Mouse (Mus musculus): ENCODE measurements around the gene Gabrb3. TPM values are rescaled to one million over a fixed set of nuclear protein-coding genes. Genes with fewer than 3 reads are reported as not detected.

Gene Gabrb3
- polyA plus RNA-seq, 1 experiment from 2014 or later: 2.1 TPM

GRCm38 (mm10) chr7:57538565-57538964, 119.1 kb downstream of the Gabrb3 start:
- no peak overlapping the region for H3K4me2 ChIP-seq
- no peak for ATAC-seq (ENCODE audit: insufficient read depth, low FRiP score, low read depth)
- H3K27me3 ChIP-seq (replicated peaks): no peaks in the 10 kb centered on the region
- H3K36me3 ChIP-seq: no peaks in the 10 kb centered on the region
- WGBS: 20% methylated on average over 7 of the region's 7 CpGs
- H3K27ac ChIP-seq: no peak overlapping the region
- no peak overlapping the region for H3K4me3 ChIP-seq (replicated peaks)
- H3K9ac ChIP-seq: no peak overlapping the region
- no peaks in the 10 kb centered on the region for H3K4me1 ChIP-seq
- H3K9me3 ChIP-seq: no peaks in the 10 kb centered on the region

DNA sequence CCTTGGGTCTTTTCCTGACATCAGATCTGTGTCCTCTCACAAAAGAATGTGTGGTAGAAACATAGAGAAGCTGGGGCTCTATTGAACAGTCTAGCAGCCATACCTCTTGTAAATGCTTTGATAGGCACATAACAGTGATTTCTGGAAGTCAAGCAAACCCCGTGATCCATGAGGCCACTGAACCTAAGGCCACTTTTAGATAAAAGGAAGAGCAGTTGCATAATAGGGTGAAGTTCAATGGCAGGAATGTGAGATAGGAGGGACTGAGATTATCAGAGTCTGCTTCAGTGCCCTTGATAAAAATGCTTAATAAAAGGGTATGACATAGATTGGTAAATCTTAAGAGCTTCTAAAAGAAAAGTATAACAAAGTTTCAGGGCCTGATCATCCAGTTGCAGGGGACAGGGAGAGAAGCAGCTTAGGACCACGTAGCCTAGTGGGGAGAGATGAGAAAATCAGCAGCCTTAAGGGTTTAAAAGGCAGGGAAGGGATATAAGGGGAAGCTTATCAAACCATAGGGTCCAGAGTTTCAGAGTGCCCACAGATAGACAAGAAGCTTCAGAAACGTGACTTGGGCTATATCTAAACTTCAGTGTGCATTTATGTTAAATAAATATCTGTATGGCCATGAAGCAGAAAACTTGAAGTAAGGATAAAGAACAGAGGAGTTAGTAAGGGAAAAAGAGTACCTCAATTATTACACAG, 141.4 kb downstream of the Gabrb3 start:
- Histone ChIP-seq H3K4me3 (replicated peaks) (no peak overlapping the region), H3K9ac (no peak overlapping the region), H3K27me3 (replicated peaks) (no peaks in the 10 kb centered on the region), H3K4me1 (no peaks in the 10 kb centered on the region), H3K27ac (no peak overlapping the region), H3K36me3 (no peaks in the 10 kb centered on the region), H3K9me3 (no peaks in the 10 kb centered on the region), H3K4me2 (no peak overlapping the region)
- no peak for ATAC-seq (ENCODE audit: insufficient read depth, low FRiP score, low read depth)
- 67% methylated on average over 3 of the region's 3 CpGs for WGBS

- Histone ChIP-seq H3K9ac (no peak overlapping the region), H3K4me2 (no peak overlapping the region), H3K9me3 (no peaks in the 10 kb centered on the region), H3K27ac (no peak overlapping the region), H3K4me3 (replicated peaks) (no peak overlapping the region), H3K36me3 (no peaks in the 10 kb centered on the region), H3K27me3 (replicated peaks) (no peaks in the 10 kb centered on the region), H3K4me1 (no peaks in the 10 kb centered on the region)
- WGBS: 83% methylated on average over 12 of the region's 12 CpGs
- no peak for ATAC-seq (ENCODE audit: insufficient read depth, low FRiP score, low read depth)
These were observed 144.9 kb downstream of the Gabrb3 start for GRCm38 (mm10) chr7:57564403-57564802.

DNA sequence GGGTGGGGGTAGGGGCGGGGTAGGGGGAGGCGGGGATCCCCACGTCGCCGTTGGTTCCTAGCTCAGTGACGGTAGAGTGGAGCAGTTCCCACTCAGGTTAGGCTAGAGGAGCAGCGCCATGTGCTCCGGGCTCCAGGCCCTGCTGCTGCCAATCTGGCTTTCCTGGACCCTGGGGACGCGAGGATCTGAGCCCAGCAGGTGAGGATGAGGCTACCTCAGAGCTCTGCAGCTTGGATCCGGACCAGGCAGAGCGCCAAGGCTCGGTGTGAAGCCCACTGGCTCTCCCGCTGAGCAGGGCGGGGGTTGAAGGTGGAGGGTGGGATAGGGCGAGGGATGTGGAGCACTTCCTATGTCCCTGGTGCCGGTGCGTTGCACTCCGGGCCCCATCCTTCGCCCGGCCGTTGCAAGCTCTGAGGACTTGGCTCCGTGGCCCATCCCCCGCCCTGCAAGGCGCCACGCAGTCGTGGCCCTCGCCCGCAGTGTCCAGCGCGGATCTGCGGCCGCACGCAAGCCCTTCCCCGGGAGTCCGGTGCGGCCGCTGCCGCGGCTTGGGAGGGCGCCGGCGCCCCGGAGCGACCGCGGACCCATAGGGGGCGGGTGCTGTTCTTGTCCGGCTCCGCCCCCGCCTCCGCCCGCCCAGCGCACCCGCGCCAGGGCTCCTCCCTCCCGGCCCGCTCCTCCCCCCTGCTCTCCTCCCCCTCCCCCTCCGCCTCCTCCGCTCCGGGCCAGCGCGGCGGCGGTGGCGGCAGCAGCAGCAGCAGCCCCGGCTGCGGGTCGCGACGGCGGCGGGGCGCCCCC, 171.2 kb downstream of the Gabrb3 start:
- Histone ChIP-seq H3K4me2 (peak overlapping the region; percentile 94), H3K27ac (no peak overlapping the region), H3K9me3 (no peaks in the 10 kb centered on the region), H3K4me1 (peaks cover 7% of the 10 kb centered on the region; the same call in 1 of the 2 replicates), H3K36me3 (no peaks in the 10 kb centered on the region), H3K27me3 (replicated peaks) (peaks cover 27% of the 10 kb centered on the region), H3K9ac (peak overlapping the region; percentile 29; the same call in 1 of the 2 replicates), H3K4me3 (replicated peaks) (peak overlapping the region; percentile 67)
- WGBS: under 1% methylated on average over 66 of the region's 74 CpGs
- peak; percentile 94 for ATAC-seq (ENCODE audit: insufficient read depth, low FRiP score, low read depth)

- no peak overlapping the region for H3K27ac ChIP-seq
- no peak overlapping the region for H3K9ac ChIP-seq
- H3K9me3 ChIP-seq: no peaks in the 10 kb centered on the region
- peak; percentile 16; the same call in 1 of the 2 replicates for ATAC-seq (ENCODE audit: insufficient read depth, low FRiP score, low read depth)
- WGBS: under 1% methylated on average over 34 of the region's 34 CpGs
- H3K4me1 ChIP-seq: peaks cover 7% of the 10 kb centered on the region; the same call in 1 of the 2 replicates
- H3K4me2 ChIP-seq: peak overlapping the region; percentile 94
- peaks cover 27% of the 10 kb centered on the region for H3K27me3 ChIP-seq (replicated peaks)
- H3K4me3 ChIP-seq (replicated peaks): peak overlapping the region; percentile 67
- no peaks in the 10 kb centered on the region for H3K36me3 ChIP-seq
These were observed 171.7 kb downstream of the Gabrb3 start for GRCm38 (mm10) chr7:57591249-57591577.

DNA sequence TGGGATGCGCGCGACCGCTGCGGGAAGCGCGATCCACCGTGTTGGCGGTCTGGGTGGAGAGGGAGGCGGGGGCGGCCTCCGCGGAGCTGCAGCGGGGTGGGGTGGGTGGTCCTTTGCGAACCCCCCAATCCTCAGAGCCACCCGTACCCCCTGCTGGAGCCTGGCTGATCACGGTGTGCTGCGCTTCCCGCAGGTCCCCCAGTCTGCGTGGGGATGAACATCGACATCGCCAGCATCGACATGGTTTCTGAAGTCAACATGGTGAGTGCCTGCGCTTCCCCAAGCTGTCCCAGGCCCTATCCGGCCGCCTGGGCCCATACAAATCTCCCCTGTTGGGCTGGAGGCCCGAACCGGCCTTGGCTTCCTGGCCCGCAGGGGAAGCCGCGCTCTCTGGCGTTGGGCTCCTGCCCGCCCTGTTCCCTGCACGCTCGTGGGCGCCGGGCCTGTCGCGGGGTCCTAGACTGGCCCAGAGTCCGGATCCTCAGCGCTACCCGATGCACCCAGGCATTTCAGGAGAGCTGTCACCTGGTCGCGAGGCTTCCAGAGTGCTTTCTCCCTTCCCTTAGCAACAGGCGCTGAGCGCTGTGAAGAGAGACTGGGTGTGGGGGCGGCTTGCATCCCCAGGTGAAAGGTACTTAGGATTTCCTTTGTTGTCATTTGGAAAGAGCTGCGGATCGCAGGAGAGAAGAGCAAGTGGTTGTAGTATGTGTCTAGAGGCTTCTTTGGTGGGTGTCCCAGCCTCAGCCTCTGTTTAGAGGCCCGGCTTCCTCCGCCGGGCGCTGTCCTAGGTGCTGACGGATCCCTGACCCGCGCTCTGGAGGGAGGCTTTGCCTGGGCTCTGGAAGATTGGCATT, 172.3 kb downstream of the Gabrb3 start:
- Histone ChIP-seq H3K4me2 (peak overlapping the region; percentile 94), H3K9me3 (no peaks in the 10 kb centered on the region), H3K9ac (no peak overlapping the region), H3K36me3 (no peaks in the 10 kb centered on the region), H3K27me3 (replicated peaks) (peaks cover 27% of the 10 kb centered on the region), H3K4me1 (peaks cover 7% of the 10 kb centered on the region; the same call in 1 of the 2 replicates), H3K27ac (no peak overlapping the region), H3K4me3 (replicated peaks) (peak overlapping the region; percentile 67)
- ATAC-seq (ENCODE audit: insufficient read depth, low FRiP score, low read depth): no peak; the same call in 1 of the 2 replicates
- under 1% methylated on average over 56 of the region's 56 CpGs for WGBS

DNA sequence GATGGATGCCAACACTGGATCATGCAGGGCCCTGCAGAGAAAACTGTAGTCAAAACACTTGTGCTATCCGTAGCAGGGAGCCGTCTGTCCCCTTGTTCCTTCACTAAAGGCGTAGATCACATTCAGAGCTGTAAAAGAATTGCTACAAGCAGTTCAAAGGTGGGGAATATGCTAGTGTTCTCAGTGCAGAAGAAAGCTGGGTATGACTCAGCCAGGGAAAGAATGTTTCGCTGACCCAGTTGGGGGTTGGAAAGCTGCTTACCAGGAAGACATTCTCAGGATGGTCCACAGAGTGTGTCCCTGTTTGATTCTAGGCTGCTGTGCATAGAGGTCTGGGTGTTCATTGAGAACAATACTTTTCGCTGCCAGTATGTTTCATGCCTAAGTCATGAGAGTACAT, 177.8 kb downstream of the Gabrb3 start:
- Histone ChIP-seq H3K9ac (no peak overlapping the region), H3K27me3 (replicated peaks) (peaks cover under 1% of the 10 kb centered on the region), H3K9me3 (no peaks in the 10 kb centered on the region), H3K4me1 (no peaks in the 10 kb centered on the region), H3K4me2 (no peak overlapping the region), H3K4me3 (replicated peaks) (no peak overlapping the region), H3K36me3 (no peaks in the 10 kb centered on the region), H3K27ac (no peak overlapping the region)
- no peak for ATAC-seq (ENCODE audit: insufficient read depth, low FRiP score, low read depth)
- WGBS: 67% methylated on average over 5 of the region's 5 CpGs

- Histone ChIP-seq H3K27ac (no peak overlapping the region), H3K9ac (no peak overlapping the region), H3K9me3 (no peaks in the 10 kb centered on the region), H3K4me2 (no peak overlapping the region), H3K4me1 (no peaks in the 10 kb centered on the region), H3K27me3 (replicated peaks) (no peaks in the 10 kb centered on the region), H3K4me3 (replicated peaks) (no peak overlapping the region), H3K36me3 (no peaks in the 10 kb centered on the region)
- ATAC-seq (ENCODE audit: insufficient read depth, low FRiP score, low read depth): no peak
- WGBS: 33% methylated on average over 3 of the region's 3 CpGs
These were observed 199.2 kb downstream of the Gabrb3 start for GRCm38 (mm10) chr7:57618697-57619096.

DNA sequence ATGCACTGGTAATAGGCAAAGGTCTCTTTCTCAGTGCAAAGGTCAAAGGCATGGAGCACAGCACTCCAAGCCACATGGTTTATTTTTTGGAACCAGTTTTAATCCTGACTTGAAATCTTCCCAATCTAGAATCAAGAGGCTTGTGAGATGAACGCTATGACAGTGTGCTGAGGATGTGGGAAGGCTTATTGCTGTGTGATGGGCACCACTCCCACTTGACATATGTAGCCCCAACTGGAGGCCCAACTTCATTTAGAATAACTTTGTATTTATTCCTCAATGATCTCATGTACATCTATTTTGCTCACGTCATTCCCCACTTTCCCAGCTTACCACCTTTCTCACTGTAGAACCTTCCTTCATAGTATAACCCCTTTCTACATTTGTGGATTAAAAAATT, 200.5 kb downstream of the Gabrb3 start:
- Histone ChIP-seq H3K4me2 (no peak overlapping the region), H3K36me3 (no peaks in the 10 kb centered on the region), H3K4me3 (replicated peaks) (no peak overlapping the region), H3K4me1 (no peaks in the 10 kb centered on the region), H3K9ac (no peak overlapping the region), H3K27ac (no peak overlapping the region), H3K9me3 (no peaks in the 10 kb centered on the region), H3K27me3 (replicated peaks) (no peaks in the 10 kb centered on the region)
- WGBS: 85% methylated on average over 2 of the region's 2 CpGs
- no peak for ATAC-seq (ENCODE audit: insufficient read depth, low FRiP score, low read depth)

DNA sequence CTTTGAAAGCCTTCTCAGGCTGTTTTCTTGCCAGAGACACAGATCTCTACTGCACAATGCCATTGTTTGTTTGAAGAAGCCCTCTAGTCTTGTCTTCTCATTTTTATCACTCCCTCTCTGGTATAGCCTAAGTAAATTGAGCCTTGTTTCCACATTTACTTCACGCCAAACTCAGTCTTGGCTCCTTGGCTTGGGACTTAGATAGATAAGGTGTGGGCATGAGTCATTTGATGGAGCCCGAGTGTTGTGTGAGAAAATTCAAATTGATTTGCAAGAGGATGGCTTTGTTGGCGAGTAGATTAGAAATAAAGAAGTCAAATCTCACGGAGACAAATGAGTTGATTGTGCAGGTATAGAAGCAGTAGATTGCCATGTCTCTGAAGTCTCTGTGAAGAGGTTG, 204.2 kb downstream of the Gabrb3 start:
- Histone ChIP-seq H3K27ac (no peak overlapping the region), H3K9me3 (no peaks in the 10 kb centered on the region), H3K9ac (no peak overlapping the region), H3K4me2 (no peak overlapping the region), H3K27me3 (replicated peaks) (no peaks in the 10 kb centered on the region), H3K4me1 (no peaks in the 10 kb centered on the region), H3K4me3 (replicated peaks) (no peak overlapping the region), H3K36me3 (no peaks in the 10 kb centered on the region)
- 65% methylated on average over 4 of the region's 4 CpGs for WGBS
- ATAC-seq (ENCODE audit: insufficient read depth, low FRiP score, low read depth): no peak

- 69% methylated on average over 4 of the region's 4 CpGs for WGBS
- Histone ChIP-seq H3K4me3 (replicated peaks) (no peak overlapping the region), H3K9ac (no peak overlapping the region), H3K4me2 (no peak overlapping the region), H3K4me1 (no peaks in the 10 kb centered on the region), H3K27me3 (replicated peaks) (no peaks in the 10 kb centered on the region), H3K9me3 (no peaks in the 10 kb centered on the region), H3K36me3 (no peaks in the 10 kb centered on the region), H3K27ac (no peak overlapping the region)
- no peak for ATAC-seq (ENCODE audit: insufficient read depth, low FRiP score, low read depth)
These were observed 215.5 kb downstream of the Gabrb3 start for GRCm38 (mm10) chr7:57635026-57635425.

DNA sequence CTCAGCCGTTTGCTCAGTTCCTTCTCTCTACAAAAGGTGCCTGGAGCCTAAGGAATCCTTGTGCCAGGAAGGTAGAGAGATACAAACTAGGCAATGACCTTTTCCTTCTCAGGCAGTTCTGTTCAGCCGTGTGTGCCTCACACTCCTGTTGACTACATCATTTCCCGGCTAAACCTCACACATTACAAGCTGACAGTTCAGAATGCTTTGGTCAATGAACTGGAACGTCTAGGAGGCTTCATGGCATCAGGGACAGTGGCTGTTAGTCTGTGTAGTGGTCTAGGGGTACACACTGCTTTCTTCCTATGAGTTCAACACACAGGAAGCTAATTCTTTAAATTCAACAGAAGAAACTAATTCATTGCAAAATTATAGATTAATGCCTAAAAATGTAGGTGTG, 216.2 kb downstream of the Gabrb3 start:
- Histone ChIP-seq H3K27ac (no peak overlapping the region), H3K4me3 (replicated peaks) (no peak overlapping the region), H3K27me3 (replicated peaks) (no peaks in the 10 kb centered on the region), H3K9me3 (no peaks in the 10 kb centered on the region), H3K36me3 (no peaks in the 10 kb centered on the region), H3K9ac (no peak overlapping the region), H3K4me2 (no peak overlapping the region), H3K4me1 (no peaks in the 10 kb centered on the region)
- ATAC-seq (ENCODE audit: insufficient read depth, low FRiP score, low read depth): no peak
- 67% methylated on average over 4 of the region's 4 CpGs for WGBS

Measured in stomach, embryonic 15.5 days (tissue).